Mouse (Mus musculus) kidney, embryonic 15.5 days (tissue): ENCODE results near the gene Abcb11. TPM values are rescaled to one million over a fixed set of nuclear protein-coding genes. Genes with fewer than 3 reads are reported as not detected.
"Not testable (repeated sequence)": the region's sequence is repeated elsewhere in the genome, so short reads cannot be mapped to it uniquely, and the experiment has no call there.

Experiments used
- ATAC-seq: fragments of 200-750 bp; cut with Nextera tagmentation; replicated peaks from 2 replicates; pipeline ENCODE4 v1.8.0; 2017; ENCODE audit warnings: moderate TSS enrichment; ENCODE audit not compliant: low FRiP score
- H3K27ac ChIP-seq: fragments of 300-500 bp; sonication (generic); 2 replicates; pipeline ENCODE4 v1.5.1; 2015; ENCODE audit warnings: mild to moderate bottlenecking, inconsistent platforms
- H3K27me3 ChIP-seq: fragments of 300-500 bp; sonication (generic); 2 replicates; pipeline ENCODE4 v1.6.1; 2015; ENCODE audit warnings: inconsistent platforms
- H3K36me3 ChIP-seq: fragments of 300-500 bp; sonication (generic); 2 replicates; pipeline ENCODE4 v1.6.1; 2015; ENCODE audit warnings: inconsistent platforms
- H3K4me1 ChIP-seq: fragments of 300-500 bp; sonication (generic); 2 replicates; pipeline ENCODE4 v1.6.1; 2015; ENCODE audit warnings: inconsistent platforms
- H3K4me2 ChIP-seq: fragments of 300-500 bp; sonication (generic); 2 replicates; pipeline ENCODE4 v1.6.1; 2015; ENCODE audit warnings: moderate library complexity, mild to moderate bottlenecking, inconsistent platforms
- H3K4me3 ChIP-seq: fragments of 300-500 bp; sonication (generic); replicated peaks from 2 replicates; pipeline ENCODE4 v1.5.1; 2015; ENCODE audit warnings: mild to moderate bottlenecking, inconsistent platforms
- H3K9ac ChIP-seq: fragments of 300-500 bp; sonication (generic); 2 replicates; pipeline ENCODE4 v1.6.1; 2015; ENCODE audit warnings: mild to moderate bottlenecking, inconsistent platforms
- H3K9me3 ChIP-seq: fragments of 300-500 bp; sonication (generic); replicated peaks from 2 replicates; pipeline ENCODE4 v1.6.1; 2016; ENCODE audit warnings: inconsistent platforms
- WGBS: fragments of 180-500 bp; shearing (Covaris S2); methylation state at CpG from one replicate; pipeline ENCODE4 v1.1.7; 2015; ENCODE audit warnings: mixed read lengths; 5-methylcytosine and 5-hydroxymethylcytosine counted together
- polyA plus RNA-seq: library from polyadenylated mRNA; unstranded; fragments of >200 nt; fragmentation: Nextera tagmentation; extraction: Ambion mirVana; gene quantifications from 2 replicates; pipeline ENCODE4 v1.2.1, GENCODE M21; 2015

The Abcb11 gene
- 0.14 TPM in 1 of 2 replicates, not detected in the other for polyA plus RNA-seq

GRCm38 (mm10) chr2:69342496-69343221 is at the start of gene Abcb11:
Abcb11 (minus strand) TSS chr2:69342616.
- Histone ChIP-seq H3K4me2 (no peak within 1 kb of the TSS), H3K4me1 (no peaks in the 10 kb centered on the region), H3K36me3 (no peaks in the 10 kb centered on the region), H3K4me3 (no peak within 1 kb of the TSS), H3K9me3 (no peaks in the 10 kb centered on the region), H3K27ac (no peak within 1 kb of the TSS), H3K27me3 (no peaks in the 10 kb centered on the region), H3K9ac (no peak within 1 kb of the TSS)
- 88% methylated on average over 9 of the region's 9 CpGs for whole genome bisulfite sequencing
- no peak for ATAC-seq

GRCm38 (mm10) chr2:69386118-69386871 is 43.9 kb upstream of the Abcb11 start:
- WGBS: 68% methylated on average over 3 of the region's 3 CpGs
- Histone ChIP-seq H3K27ac (no peak overlapping the region), H3K27me3 (no peaks in the 10 kb centered on the region), H3K4me2 (no peak overlapping the region), H3K4me3 (no peak overlapping the region), H3K9me3 (no peaks in the 10 kb centered on the region), H3K9ac (no peak overlapping the region), H3K36me3 (no peaks in the 10 kb centered on the region), H3K4me1 (0 out of 2 replicates have a peak, but pooled peaks cover 2% of the 10 kb centered on the region)
- no peak for ATAC-seq

- no peak for ATAC-seq
- Histone ChIP-seq H3K9ac (no peak overlapping the region), H3K4me1 (0 out of 2 replicates have a peak, but pooled peaks cover 2% of the 10 kb centered on the region), H3K36me3 (no peaks in the 10 kb centered on the region), H3K9me3 (no peaks in the 10 kb centered on the region), H3K27me3 (no peaks in the 10 kb centered on the region), H3K4me2 (no peak overlapping the region), H3K27ac (no peak overlapping the region), H3K4me3 (no peak overlapping the region)
- WGBS: 93% methylated on average over 5 of the region's 5 CpGs
These were observed 40.4 kb upstream of the Abcb11 start for GRCm38 (mm10) chr2:69382838-69383237.

- Histone ChIP-seq H3K9ac (no peak overlapping the region), H3K36me3 (no peaks in the 10 kb centered on the region), H3K4me2 (no peak overlapping the region), H3K4me1 (0 out of 2 replicates have a peak, but pooled peaks cover 2% of the 10 kb centered on the region), H3K27ac (no peak overlapping the region), H3K27me3 (no peaks in the 10 kb centered on the region), H3K9me3 (no peaks in the 10 kb centered on the region), H3K4me3 (no peak overlapping the region)
- no peak for ATAC-seq
- 53% methylated on average over 8 of the region's 8 CpGs for WGBS
These were observed 39.3 kb upstream of the Abcb11 start for GRCm38 (mm10) chr2:69381740-69382139.

GRCm38 (mm10) chr2:69380281-69380680 is 37.9 kb upstream of the Abcb11 start, which contains the start of gene Dhrs9:
Dhrs9 (plus strand) TSS chr2:69380445.
- Histone ChIP-seq H3K36me3 (no peaks in the 10 kb centered on the region), H3K27ac (no peak within 1 kb of the TSS), H3K4me3 (no peak within 1 kb of the TSS), H3K27me3 (no peaks in the 10 kb centered on the region), H3K9ac (no peak within 1 kb of the TSS), H3K4me2 (no peak within 1 kb of the TSS), H3K4me1 (no peaks in the 10 kb centered on the region), H3K9me3 (no peaks in the 10 kb centered on the region)
- no peak for ATAC-seq
- WGBS: 60% methylated on average over 13 of the region's 13 CpGs

GRCm38 (mm10) chr2:69379801-69380200 is 37.4 kb upstream of the Abcb11 start:
- Histone ChIP-seq H3K4me3 (no peak overlapping the region), H3K9ac (no peak overlapping the region), H3K9me3 (no peaks in the 10 kb centered on the region), H3K27ac (no peak overlapping the region), H3K4me2 (no peak overlapping the region), H3K27me3 (no peaks in the 10 kb centered on the region), H3K4me1 (no peaks in the 10 kb centered on the region), H3K36me3 (no peaks in the 10 kb centered on the region)
- WGBS: 67% methylated on average over 1 of the region's 1 CpGs
- no peak for ATAC-seq

- Histone ChIP-seq H3K4me3 (no peak overlapping the region), H3K27ac (no peak overlapping the region), H3K36me3 (no peaks in the 10 kb centered on the region), H3K9ac (no peak overlapping the region), H3K4me2 (no peak overlapping the region), H3K27me3 (no peaks in the 10 kb centered on the region), H3K9me3 (no peaks in the 10 kb centered on the region), H3K4me1 (no peaks in the 10 kb centered on the region)
- no peak for ATAC-seq
- 83% methylated on average over 2 of the region's 2 CpGs for WGBS
These were observed 34.4 kb upstream of the Abcb11 start for GRCm38 (mm10) chr2:69376780-69377179.

GRCm38 (mm10) chr2:69365275-69365674 is 22.9 kb upstream of the Abcb11 start:
- ATAC-seq: no peak
- H3K27me3 ChIP-seq: no peaks in the 10 kb centered on the region
- no peaks in the 10 kb centered on the region for H3K36me3 ChIP-seq
- H3K4me2 ChIP-seq: no peak overlapping the region
- 92% methylated on average over 1 of the region's 1 CpGs for WGBS
- no peaks in the 10 kb centered on the region for H3K4me1 ChIP-seq
- H3K4me3 ChIP-seq: no peak overlapping the region
- H3K9me3 ChIP-seq: no peaks in the 10 kb centered on the region
- H3K27ac ChIP-seq: no peak overlapping the region
- H3K9ac ChIP-seq: no peak overlapping the region

- H3K27me3 ChIP-seq: no peaks in the 10 kb centered on the region
- H3K4me3 ChIP-seq: no peak overlapping the region
- no peaks in the 10 kb centered on the region for H3K4me1 ChIP-seq
- no peak for ATAC-seq
- no peak overlapping the region for H3K9ac ChIP-seq
- 84% methylated on average over 2 of the region's 2 CpGs for WGBS
- H3K27ac ChIP-seq: no peak overlapping the region
- no peaks in the 10 kb centered on the region for H3K9me3 ChIP-seq
- no peak overlapping the region for H3K4me2 ChIP-seq
- H3K36me3 ChIP-seq: no peaks in the 10 kb centered on the region
These were observed 22.4 kb upstream of the Abcb11 start for GRCm38 (mm10) chr2:69364831-69365230.

- not testable (repeated sequence) for H3K27me3 ChIP-seq, H3K4me1 ChIP-seq, H3K27ac ChIP-seq, H3K36me3 ChIP-seq, H3K4me2 ChIP-seq, H3K9ac ChIP-seq, H3K9me3 ChIP-seq, H3K4me3 ChIP-seq
- ATAC-seq: peak; percentile 100
These were observed 13.0 kb upstream of the Abcb11 start for GRCm38 (mm10) chr2:69355402-69355801.

GRCm38 (mm10) chr2:69341506-69341905 is 910 bp downstream of the Abcb11 start:
- H3K36me3 ChIP-seq: no peaks in the 10 kb centered on the region
- no peak for ATAC-seq
- H3K4me2 ChIP-seq: no peak overlapping the region
- no peak overlapping the region for H3K4me3 ChIP-seq
- H3K27ac ChIP-seq: no peak overlapping the region
- H3K9ac ChIP-seq: no peak overlapping the region
- H3K4me1 ChIP-seq: no peaks in the 10 kb centered on the region
- 87% methylated on average over 6 of the region's 6 CpGs for WGBS
- H3K27me3 ChIP-seq: no peaks in the 10 kb centered on the region
- no peaks in the 10 kb centered on the region for H3K9me3 ChIP-seq

- not testable (repeated sequence) for H3K4me1 ChIP-seq, H3K27ac ChIP-seq, H3K9me3 ChIP-seq, ATAC-seq, H3K27me3 ChIP-seq, H3K4me3 ChIP-seq, H3K36me3 ChIP-seq, H3K9ac ChIP-seq, H3K4me2 ChIP-seq
- 93% methylated on average over 6 of the region's 6 CpGs for WGBS
These were observed 10.9 kb downstream of the Abcb11 start for GRCm38 (mm10) chr2:69331523-69331922.
